Mouse (Mus musculus): Measurements from ENCODE around the gene Amigo3. TPM values are rescaled to one million over a fixed set of nuclear protein-coding genes. Genes with fewer than 3 reads are reported as not detected.

Gene Amigo3
- polyA plus RNA-seq, 1 experiment from 2014 or later: 1.4 TPM

- Histone ChIP-seq H3K27ac (no peak overlapping the region), H3K27me3 (ENCODE audit: insufficient read depth, low read length) (no peaks in the 10 kb centered on the region), H3K4me3 (replicated peaks; ENCODE audit: low read depth, low read length) (no peak overlapping the region), H3K9ac (ENCODE audit: low read depth, low read length) (no peak overlapping the region), H3K9me3 (replicated peaks; ENCODE audit: low read length) (no peaks in the 10 kb centered on the region), H3K4me1 (replicated peaks; ENCODE audit: insufficient read depth, low read length) (peaks cover 10% of the 10 kb centered on the region; the same call in 1 of the 2 replicates), H3K36me3 (ENCODE audit: insufficient read depth, low read length) (peaks cover 44% of the 10 kb centered on the region), H3K4me2 (ENCODE audit: low read length) (no peak overlapping the region)
- ATAC-seq (replicated peaks; ENCODE audit: low FRiP score, low read depth) (no peak), DNase-seq (ENCODE audit: low spot score) (no peak)
- WGBS: 95% methylated on average over 8 of the region's 8 CpGs
- TF ChIP-seq CTCF (IDR thresholded peaks at IDR 0.05; ENCODE audit: low read depth): peak; percentile 25; the same call in 1 of the 2 replicates
These were observed 8.0 kb upstream of the Amigo3 start for GRCm38 (mm10) chr9:108044751-108045492.

- no peaks in the 10 kb centered on the region for H3K9me3 ChIP-seq (replicated peaks; ENCODE audit: low read length)
- ATAC-seq (replicated peaks; ENCODE audit: low FRiP score, low read depth) (no peak), DNase-seq (ENCODE audit: low spot score) (no peak)
- H3K36me3 ChIP-seq (ENCODE audit: insufficient read depth, low read length): peaks cover 39% of the 10 kb centered on the region; the same call in 1 of the 2 replicates
- WGBS: 86% methylated on average over 4 of the region's 4 CpGs
- peaks cover 10% of the 10 kb centered on the region; the same call in 1 of the 2 replicates for H3K4me1 ChIP-seq (replicated peaks; ENCODE audit: insufficient read depth, low read length)
- H3K4me3 ChIP-seq (replicated peaks; ENCODE audit: low read depth, low read length): no peak overlapping the region
- no peak for TF ChIP-seq CTCF (IDR thresholded peaks at IDR 0.05; ENCODE audit: low read depth)
- no peaks in the 10 kb centered on the region for H3K27me3 ChIP-seq (ENCODE audit: insufficient read depth, low read length)
- no peak overlapping the region for H3K4me2 ChIP-seq (ENCODE audit: low read length)
- H3K9ac ChIP-seq (ENCODE audit: low read depth, low read length): no peak overlapping the region
- no peak overlapping the region for H3K27ac ChIP-seq
These were observed 6.4 kb upstream of the Amigo3 start for GRCm38 (mm10) chr9:108046582-108046981.

GRCm38 (mm10) chr9:108047601-108048565, 5.1 kb upstream of the Amigo3 start:
- Histone ChIP-seq H3K27ac (peak overlapping the region; percentile 26; the same call in 1 of the 2 replicates), H3K27me3 (ENCODE audit: insufficient read depth, low read length) (no peaks in the 10 kb centered on the region), H3K4me2 (ENCODE audit: low read length) (peak overlapping the region; percentile 81), H3K9ac (ENCODE audit: low read depth, low read length) (0 out of 2 replicates have a peak overlapping the region, but pooled peaks have one; percentile 1), H3K4me3 (replicated peaks; ENCODE audit: low read depth, low read length) (peak overlapping the region; percentile 55), H3K9me3 (replicated peaks; ENCODE audit: low read length) (no peaks in the 10 kb centered on the region), H3K4me1 (replicated peaks; ENCODE audit: insufficient read depth, low read length) (peaks cover 10% of the 10 kb centered on the region; the same call in 1 of the 2 replicates), H3K36me3 (ENCODE audit: insufficient read depth, low read length) (peaks cover 33% of the 10 kb centered on the region; the same call in 1 of the 2 replicates)
- WGBS: 37% methylated on average over 17 of the region's 17 CpGs
- ATAC-seq (replicated peaks; ENCODE audit: low FRiP score, low read depth) (no peak), DNase-seq (ENCODE audit: low spot score) (no peak)
- TF ChIP-seq CTCF (IDR thresholded peaks at IDR 0.05; ENCODE audit: low read depth): no peak

- under 1% methylated on average over 19 of the region's 19 CpGs for WGBS
- H3K9me3 ChIP-seq (replicated peaks; ENCODE audit: low read length): no peaks in the 10 kb centered on the region
- peak overlapping the region; percentile 81 for H3K4me2 ChIP-seq (ENCODE audit: low read length)
- TF ChIP-seq CTCF (IDR thresholded peaks at IDR 0.05; ENCODE audit: low read depth): no peak
- no peaks in the 10 kb centered on the region for H3K27me3 ChIP-seq (ENCODE audit: insufficient read depth, low read length)
- peaks cover 32% of the 10 kb centered on the region; the same call in 1 of the 2 replicates for H3K36me3 ChIP-seq (ENCODE audit: insufficient read depth, low read length)
- peak overlapping the region; percentile 24; the same call in 1 of the 2 replicates for H3K9ac ChIP-seq (ENCODE audit: low read depth, low read length)
- ATAC-seq (replicated peaks; ENCODE audit: low FRiP score, low read depth) (peak; percentile 0; the same call in 1 of the 2 replicates), DNase-seq (ENCODE audit: low spot score) (peak; percentile 46)
- H3K27ac ChIP-seq: peak overlapping the region; percentile 26; the same call in 1 of the 2 replicates
- peaks cover 14% of the 10 kb centered on the region; the same call in 1 of the 2 replicates for H3K4me1 ChIP-seq (replicated peaks; ENCODE audit: insufficient read depth, low read length)
- peak overlapping the region; percentile 55 for H3K4me3 ChIP-seq (replicated peaks; ENCODE audit: low read depth, low read length)
These were observed 4.4 kb upstream of the Amigo3 start for GRCm38 (mm10) chr9:108048566-108048955.

- ATAC-seq (replicated peaks; ENCODE audit: low FRiP score, low read depth) (peak; percentile 92), DNase-seq (ENCODE audit: low spot score) (peak; percentile 99)
- no peaks in the 10 kb centered on the region for H3K27me3 ChIP-seq (ENCODE audit: insufficient read depth, low read length)
- WGBS: under 1% methylated on average over 39 of the region's 39 CpGs
- H3K9ac ChIP-seq (ENCODE audit: low read depth, low read length): peak within 1 kb of the TSS; percentile 65
- H3K27ac ChIP-seq: peak within 1 kb of the TSS; percentile 67
- H3K4me2 ChIP-seq (ENCODE audit: low read length): peak within 1 kb of the TSS; percentile 81
- TF ChIP-seq CTCF (IDR thresholded peaks at IDR 0.05; ENCODE audit: low read depth): no peak
- peak within 1 kb of the TSS; percentile 55 for H3K4me3 ChIP-seq (replicated peaks; ENCODE audit: low read depth, low read length)
- peaks cover 14% of the 10 kb centered on the region; the same call in 1 of the 2 replicates for H3K4me1 ChIP-seq (replicated peaks; ENCODE audit: insufficient read depth, low read length)
- peaks cover 32% of the 10 kb centered on the region; the same call in 1 of the 2 replicates for H3K36me3 ChIP-seq (ENCODE audit: insufficient read depth, low read length)
- H3K9me3 ChIP-seq (replicated peaks; ENCODE audit: low read length): no peaks in the 10 kb centered on the region
These were observed 3.9 kb upstream of the Amigo3 start, which contains the start of gene Gmppb for GRCm38 (mm10) chr9:108049016-108049455. Gene Gmppb, plus strand, starts transcription at chr9:108049242.
